ENCODE assay signal across 7 mouse cellular contexts in genomic region chr5:18360281-18360819, GRCm38 (mm10). TPM values are rescaled to one million over a fixed set of nuclear protein-coding genes. Genes with fewer than 3 reads are reported as not detected.
DNase-seq lines count a peak whose midpoint lies in the region; ATAC-seq lines count a peak whose summit lies in the region.

Gene Gnai1, minus strand, starts transcription at chr5:18360355.

- DNase-seq in adrenal gland, postnatal 36 days: peak; percentile 78 to 83
- peak; percentile 91 for DNase-seq in embryo, embryonic 11 days
- peak; percentile 66 to 77 for DNase-seq in gastrocnemius, postnatal 4 days (ENCODE audit: low spot score in 2 of 2)
- DNase-seq in left cerebral cortex, postnatal 25 days (ENCODE audit: low spot score in 2 of 2): peak in 1 of 2 experiments; percentile 73
- peak; percentile 81 for DNase-seq in mesoderm, embryonic 11.5 days (ENCODE audit: low read depth, low spot score)
- DNase-seq in skeletal muscle tissue, adult 2 months (ENCODE audit: low read depth, low spot score): peak; percentile 16

- peak within 1 kb of the TSS; percentile 70 for H3K9ac ChIP-seq in intestine, embryonic 15.5 days

- H3K4me1 ChIP-seq in intestine, embryonic 15.5 days (replicated peaks): 0 out of 2 replicates have a peak, but pooled peaks cover 3% of the 10 kb centered on the region

- H3K4me2 ChIP-seq in intestine, embryonic 15.5 days (replicated peaks): peak within 1 kb of the TSS; percentile 91

- peak within 1 kb of the TSS; percentile 77 for H3K4me3 ChIP-seq in intestine, embryonic 15.5 days (replicated peaks)

- intact Hi-C loops in left cerebral cortex, postnatal 25 days (cut with DNase I): loop anchor here (1.0 to 10.0 kb wide), 3 partner anchors 72 to 336 kb away; no protein-coding TSS in a partner anchor

- H3K36me3 ChIP-seq in intestine, embryonic 15.5 days: no peaks in the 10 kb centered on the region

- no peaks in the 10 kb centered on the region for H3K9me3 ChIP-seq in intestine, embryonic 15.5 days

- peak; percentile 98 for ATAC-seq in intestine, embryonic 15.5 days

- WGBS in intestine, embryonic 15.5 days: 2% methylated on average over 36 of the region's 76 CpGs

- peak within 1 kb of the TSS; percentile 36; the same call in 1 of the 2 replicates for H3K27ac ChIP-seq in intestine, embryonic 15.5 days

- H3K27me3 ChIP-seq in intestine, embryonic 15.5 days (replicated peaks): no peaks in the 10 kb centered on the region

RNA-seq across cellular contexts. Expression of gene Gnai1, which starts in this region (rescaled TPM):
- total RNA-seq in adrenal gland, postnatal 36 days (2021): 10 to 100 TPM; 34.2 to 40.0 TPM
- 10 to 100 TPM; 16.0 to 17.4 TPM for total RNA-seq in gastrocnemius, postnatal 4 days (2021)
- polyA plus RNA-seq in intestine, embryonic 15.5 days (2015; fragmentation: Nextera tagmentation; extraction: Ambion mirVana): 24.7 and 26.9 TPM in 2 replicates
- 100 to 1,000 TPM; 163 to 184 TPM for total RNA-seq in left cerebral cortex, postnatal 25 days (2021)
